Mouse (Mus musculus) left cerebral cortex, adult 11 months (tissue): Measurements from ENCODE around the gene Spast.
"Not testable (repeated sequence)": the region's sequence is repeated elsewhere in the genome, so short reads cannot be mapped to it uniquely, and the experiment has no call there.

Source experiments
- DNase-seq: peaks from one replicate; pipeline ENCODE4 v3.0.0; 2022; ENCODE audit warnings: low spot score

Gene Spast

DNA sequence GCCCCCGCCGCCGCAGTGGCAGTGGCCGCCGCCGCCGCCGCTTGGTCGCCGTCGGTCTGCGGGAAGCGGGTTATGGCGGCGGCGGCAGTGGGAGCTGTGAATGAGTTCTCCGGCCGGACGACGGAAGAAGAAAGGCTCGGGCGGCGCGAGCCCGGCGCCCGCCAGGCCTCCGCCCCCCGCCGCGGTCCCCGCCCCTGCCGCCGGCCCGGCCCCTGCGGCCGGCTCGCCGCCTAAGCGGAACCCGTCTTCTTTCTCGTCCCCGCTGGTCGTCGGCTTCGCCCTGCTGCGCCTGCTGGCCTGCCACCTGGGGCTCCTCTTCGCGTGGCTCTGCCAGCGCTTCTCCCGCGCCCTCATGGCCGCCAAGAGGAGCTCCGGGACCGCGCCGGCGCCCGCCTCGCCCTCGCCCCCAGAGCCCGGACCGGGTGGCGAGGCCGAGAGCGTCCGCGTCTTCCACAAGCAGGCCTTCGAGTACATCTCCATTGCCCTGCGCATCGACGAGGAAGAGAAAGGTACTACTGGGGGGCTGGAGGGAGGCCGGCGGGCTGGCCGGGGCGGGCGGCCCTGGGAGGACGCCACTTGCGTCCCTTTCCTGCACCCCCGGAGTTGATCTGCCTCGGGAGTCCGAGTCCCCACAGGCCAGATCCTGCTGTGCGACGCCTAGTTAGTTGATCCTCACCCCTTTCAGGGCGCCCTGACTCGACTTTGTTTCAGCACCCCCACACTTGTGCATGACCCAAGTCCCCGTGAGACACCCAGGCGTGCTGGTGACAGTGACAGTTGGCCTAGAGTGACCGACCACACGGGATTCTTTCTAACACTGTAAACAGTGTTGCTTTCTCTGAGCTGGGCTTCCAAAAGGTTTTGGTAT lies at the start of gene Spast:
TSS of gene Spast (plus strand) at position 51 of the 868 bp plus-strand sequence.
- DNase-seq: no peak

GRCm38 (mm10) chr17:74290198-74290597 lies 48.6 kb upstream of the Spast start:
- DNase-seq: no peak

DNA sequence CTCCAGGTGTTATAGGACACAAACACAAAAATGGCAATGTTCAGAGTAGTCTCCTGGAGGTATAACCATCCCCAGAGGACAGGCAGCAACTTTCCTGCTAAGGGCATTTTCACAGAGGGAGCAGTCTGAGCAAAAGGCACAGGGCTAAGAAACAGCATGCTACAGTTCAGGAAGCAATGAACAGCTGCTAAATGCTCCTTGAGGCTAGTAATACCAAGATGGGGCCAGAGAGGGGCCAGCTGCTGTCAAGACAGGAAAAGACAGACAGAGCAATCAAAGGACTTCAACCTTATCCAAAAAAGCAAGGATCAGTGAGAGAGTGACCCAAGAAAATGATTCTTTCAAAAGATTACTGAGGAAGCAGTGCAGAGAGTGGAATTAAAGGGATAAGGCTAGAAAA lies 47.9 kb upstream of the Spast start:
- no peak for DNase-seq

GRCm38 (mm10) chr17:74291640-74292361 lies 47.0 kb upstream of the Spast start:
- DNase-seq: no peak

DNA sequence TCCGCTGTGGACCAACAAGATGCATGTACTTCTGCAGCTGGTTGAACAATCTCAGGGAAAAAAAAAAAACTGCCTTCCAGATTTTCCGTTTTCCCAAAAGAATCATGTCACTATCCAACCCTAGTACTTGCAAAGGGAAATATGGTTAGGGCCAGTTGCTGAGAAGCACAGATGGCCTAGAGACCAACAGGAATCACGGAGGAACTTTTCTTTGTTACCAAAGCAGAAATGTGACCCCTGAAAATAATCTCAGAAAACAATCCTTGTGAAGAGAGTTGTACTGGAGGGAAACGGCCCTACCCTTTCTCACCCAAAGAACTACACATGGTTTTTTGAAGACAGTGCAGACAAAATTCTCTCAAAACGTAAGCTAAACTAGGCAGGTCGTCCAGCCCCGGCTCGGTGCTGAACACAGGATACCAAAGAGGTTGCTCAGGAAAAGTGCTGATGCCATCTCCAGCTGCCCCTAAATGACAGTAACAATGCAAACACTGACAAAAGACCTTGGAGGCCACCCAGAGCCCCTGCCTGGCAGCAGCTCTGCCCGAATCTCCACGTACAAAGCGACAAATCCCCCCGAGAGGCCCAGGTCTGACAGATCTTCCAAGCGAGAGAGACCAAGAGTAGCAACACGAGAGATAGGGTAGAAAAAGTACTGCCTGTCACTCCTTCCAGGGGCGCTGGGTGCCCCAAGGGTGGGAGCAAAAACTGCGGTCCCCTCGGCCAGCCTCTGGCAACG lies 44.9 kb upstream of the Spast start:
- DNase-seq: no peak

GRCm38 (mm10) chr17:74294426-74295025 lies 44.3 kb upstream of the Spast start:
- DNase-seq: peak; percentile 52

- DNase-seq: peak; percentile 64
Observed at GRCm38 (mm10) chr17:74295026-74295970, 43.5 kb upstream of the Spast start, which contains the start of gene Memo1. Memo1 (minus strand) TSS chr17:74295521.

DNA sequence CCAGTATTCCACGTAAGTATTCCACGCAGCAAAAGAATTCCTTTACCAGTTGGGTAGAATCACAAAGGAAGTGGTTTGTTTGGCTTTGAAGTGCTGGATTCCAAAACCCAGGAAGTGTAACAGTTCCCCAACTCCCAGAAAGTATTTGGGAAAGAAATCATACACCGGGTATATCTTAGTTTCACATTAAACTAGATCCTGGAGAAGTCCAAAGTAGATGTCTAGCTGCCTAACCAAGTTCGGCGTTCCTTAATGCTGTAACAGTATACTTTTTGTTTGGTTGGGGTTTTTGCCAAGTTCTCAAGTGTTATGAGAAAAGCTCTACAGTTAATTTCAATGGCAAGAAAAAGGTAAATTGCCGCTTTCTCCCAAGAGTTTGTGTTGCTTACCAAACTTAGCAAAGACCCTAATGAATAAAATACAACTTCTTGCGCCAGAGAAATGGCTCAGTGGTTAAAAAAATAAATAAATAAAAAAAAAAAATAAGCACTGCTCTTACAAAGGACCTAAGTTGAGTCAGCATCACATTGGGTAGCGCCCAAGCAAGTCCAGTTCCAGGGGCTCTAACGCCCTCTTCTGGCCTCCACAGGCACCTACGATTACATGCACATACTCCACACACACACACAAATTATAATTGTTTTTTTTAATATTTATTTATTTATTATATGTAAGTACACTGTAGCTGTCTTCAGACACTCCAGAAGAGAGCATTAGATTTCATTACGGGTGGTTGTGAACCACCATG lies 42.5 kb upstream of the Spast start:
- no peak for DNase-seq

DNA sequence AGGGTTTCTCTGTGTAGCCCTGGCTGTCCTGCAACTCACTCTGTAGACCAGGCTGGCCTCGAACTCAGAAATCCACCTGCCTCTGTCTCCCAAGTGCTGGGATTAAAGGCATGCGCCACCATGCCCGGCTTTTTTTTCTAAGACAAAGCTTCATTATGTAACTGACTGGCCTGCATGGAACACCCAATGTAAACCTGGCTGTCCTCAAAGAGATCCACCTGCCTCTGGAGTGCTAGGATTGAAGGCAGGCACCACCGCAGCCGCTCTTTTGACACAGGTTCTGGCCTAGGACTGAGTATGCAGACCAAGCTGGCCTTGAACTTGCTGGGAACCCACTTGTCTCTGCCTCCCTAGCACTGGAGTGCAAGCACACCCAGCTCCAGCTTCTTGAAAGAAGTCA lies 41.8 kb upstream of the Spast start:
- DNase-seq: not testable (repeated sequence)

DNA sequence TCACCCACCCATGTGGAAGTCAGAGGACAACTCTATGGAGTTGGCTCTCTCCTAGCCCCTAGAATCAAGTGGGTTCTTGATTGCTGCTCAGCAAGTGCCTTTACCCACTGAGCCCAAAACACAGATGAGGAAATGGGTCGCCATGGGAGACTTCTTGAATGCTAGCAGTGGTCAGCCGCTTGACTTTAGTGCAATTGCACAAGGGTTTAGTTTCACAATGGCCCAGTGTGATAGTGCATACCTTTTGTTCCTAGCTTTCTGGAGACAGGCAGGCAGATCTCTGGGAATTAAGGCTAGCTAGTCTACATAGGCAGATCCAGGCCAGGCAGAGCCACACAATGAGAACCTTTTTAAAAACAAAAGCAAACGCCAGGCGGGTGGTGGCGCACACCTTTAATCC lies 38.7 kb upstream of the Spast start:
- no peak for DNase-seq

GRCm38 (mm10) chr17:74304060-74304459 lies 34.7 kb upstream of the Spast start:
- no peak for DNase-seq

DNA sequence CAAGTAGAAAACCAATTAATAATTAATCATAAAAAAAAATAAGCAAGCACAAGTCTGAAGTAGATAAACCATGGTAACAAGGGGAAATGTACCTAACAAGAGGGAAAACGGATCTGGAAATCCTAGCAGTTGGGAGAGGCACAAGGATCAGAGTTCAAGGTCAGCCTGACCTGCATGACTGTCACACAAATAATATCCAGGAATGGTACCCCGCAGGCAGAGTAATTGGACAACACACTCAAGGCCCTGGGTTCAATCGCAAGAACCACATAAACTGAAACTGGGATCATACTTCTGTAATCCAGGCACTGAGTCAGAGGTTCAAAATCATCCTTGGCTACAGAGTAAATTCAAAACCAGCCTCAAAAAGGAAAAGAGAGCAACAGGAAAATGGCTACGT lies 33.2 kb upstream of the Spast start:
- DNase-seq: no peak

GRCm38 (mm10) chr17:74306021-74306420 lies 32.8 kb upstream of the Spast start:
- no peak for DNase-seq

GRCm38 (mm10) chr17:74315445-74316308 lies 23.1 kb upstream of the Spast start:
- no peak for DNase-seq

DNA sequence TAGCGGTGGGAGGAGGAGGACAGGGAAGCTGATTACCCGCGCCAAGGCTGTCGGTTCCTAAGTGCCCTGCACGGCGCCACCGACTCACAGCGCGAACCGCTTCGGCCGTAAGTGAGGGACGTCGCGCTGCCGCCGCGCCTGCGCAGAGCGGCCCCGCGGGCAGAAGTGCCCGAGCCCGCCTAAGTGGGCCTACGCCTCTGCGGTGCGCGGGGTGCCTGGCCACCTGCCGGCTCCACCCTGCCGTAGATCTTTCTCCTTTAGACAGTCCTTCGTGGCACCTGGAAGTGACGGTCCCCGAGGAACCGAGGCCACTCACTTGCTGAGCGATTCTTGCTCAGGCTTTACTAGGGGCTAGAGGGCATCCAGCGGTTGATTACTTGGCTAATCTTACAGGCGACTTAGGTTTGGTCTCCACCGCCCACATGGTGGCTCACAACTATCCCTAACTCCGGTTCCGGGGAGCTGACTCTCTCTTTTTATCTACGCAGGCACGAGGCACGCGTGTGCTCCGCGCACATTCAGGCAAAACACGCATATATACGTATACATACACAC lies 22.4 kb upstream of the Spast start:
- peak; percentile 77 for DNase-seq

DNA sequence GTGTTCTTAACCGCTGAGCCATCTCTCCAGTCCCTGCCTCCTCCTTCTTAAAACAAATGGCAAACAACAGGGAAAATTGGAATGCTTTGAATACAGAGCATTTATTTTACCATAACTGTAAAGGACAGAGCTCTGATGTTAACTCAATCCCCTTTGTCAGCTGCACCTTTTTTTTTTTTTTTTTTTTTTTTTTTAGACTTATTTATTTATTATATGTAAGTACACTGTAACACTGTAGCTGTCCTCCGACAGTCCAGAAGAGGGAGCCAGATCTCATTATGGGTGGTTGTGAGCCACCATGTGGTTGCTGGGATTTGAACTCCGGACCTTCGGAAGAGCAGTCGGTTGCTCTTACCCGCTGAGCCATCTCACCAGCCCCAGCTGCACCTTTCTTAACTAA lies 20.1 kb upstream of the Spast start:
- DNase-seq: no peak

GRCm38 (mm10) chr17:74322400-74323054 lies 16.3 kb upstream of the Spast start:
- no peak for DNase-seq

GRCm38 (mm10) chr17:74323844-74324243 lies 14.9 kb upstream of the Spast start, which contains the start of gene Dpy30:
Dpy30 (minus strand) TSS chr17:74323944.
- no peak for DNase-seq
